Mouse (Mus musculus) hindlimb bud, embryonic 11.5 days (tissue): Measurements from ENCODE around the gene Eef2k.
"Not testable (repeated sequence)": the region's sequence is repeated elsewhere in the genome, so short reads cannot be mapped to it uniquely, and the experiment has no call there.

Experiments used
- DNase-seq: peaks from one replicate; pipeline ENCODE4 v3.0.0-alpha.2; 2012; ENCODE audit warnings: low read depth, low spot score; ENCODE audit errors: extremely low spot score

Eef2k gene

DNA sequence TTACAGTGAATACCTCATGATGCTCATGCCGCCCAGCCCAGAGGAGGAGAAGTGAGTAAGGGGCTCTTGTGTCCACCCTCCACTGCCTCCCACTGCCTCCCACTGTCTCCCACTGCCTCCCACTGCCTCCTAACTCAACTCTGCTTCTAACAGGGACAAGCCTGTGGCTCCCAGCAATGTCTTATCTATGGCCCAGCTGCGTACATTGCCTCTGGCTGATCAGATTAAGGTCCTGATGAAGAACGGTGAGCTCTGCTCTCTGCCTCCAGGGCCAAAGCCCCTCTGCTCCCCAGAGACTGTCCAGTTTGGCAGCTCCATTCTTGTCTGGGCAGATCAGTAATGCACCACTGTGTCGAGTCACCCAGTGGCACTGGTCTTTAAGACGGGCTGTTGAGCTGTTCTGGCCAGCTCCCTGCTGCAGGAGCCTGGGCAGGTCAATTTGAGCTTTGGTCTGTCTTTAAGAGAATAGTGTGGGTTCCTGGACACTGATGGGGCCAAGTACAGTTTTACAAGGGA lies 91.1 kb downstream of the Eef2k start:
- DNase-seq, result no peak

DNA sequence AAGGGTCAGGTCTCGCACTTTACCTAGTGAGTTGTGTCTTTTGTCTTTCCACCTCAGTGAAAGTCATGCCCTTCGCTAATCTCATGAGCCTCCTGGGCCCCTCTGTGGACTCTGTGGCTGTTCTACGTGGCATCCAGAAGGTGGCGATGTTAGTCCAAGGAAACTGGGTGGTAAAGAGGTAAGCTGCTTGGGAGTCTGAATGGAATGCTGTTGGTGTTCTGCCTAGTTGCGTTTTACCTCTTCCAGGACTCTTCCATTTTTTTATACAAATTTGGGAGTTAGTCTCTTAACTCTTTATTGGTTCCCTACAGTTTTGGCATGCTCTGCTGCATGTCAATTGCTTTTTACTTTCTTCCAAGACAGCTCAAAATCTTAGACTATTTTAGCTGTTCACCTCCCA lies 92.1 kb downstream of the Eef2k start:
- peak; percentile 42 for DNase-seq

DNA sequence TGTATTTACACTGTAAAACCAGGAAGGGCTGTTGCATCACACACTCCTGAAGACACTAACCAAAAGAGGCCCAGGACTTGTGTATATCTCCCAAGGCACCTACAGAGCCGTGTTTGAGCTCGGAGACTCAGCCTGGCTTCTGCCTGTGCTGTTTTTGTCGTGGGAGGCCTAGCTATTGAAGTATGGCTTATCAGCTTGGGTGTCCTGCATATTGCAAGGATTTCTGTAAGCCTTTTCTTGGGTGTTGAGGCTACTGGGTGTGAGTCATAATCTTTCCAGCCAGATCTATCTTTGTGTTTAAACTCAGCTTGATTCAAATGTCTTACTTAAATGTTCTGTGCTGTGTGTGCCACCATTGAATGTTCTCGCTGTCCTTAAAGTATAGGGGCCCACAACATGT lies 93.9 kb downstream of the Eef2k start:
- DNase-seq, result no peak

DNA sequence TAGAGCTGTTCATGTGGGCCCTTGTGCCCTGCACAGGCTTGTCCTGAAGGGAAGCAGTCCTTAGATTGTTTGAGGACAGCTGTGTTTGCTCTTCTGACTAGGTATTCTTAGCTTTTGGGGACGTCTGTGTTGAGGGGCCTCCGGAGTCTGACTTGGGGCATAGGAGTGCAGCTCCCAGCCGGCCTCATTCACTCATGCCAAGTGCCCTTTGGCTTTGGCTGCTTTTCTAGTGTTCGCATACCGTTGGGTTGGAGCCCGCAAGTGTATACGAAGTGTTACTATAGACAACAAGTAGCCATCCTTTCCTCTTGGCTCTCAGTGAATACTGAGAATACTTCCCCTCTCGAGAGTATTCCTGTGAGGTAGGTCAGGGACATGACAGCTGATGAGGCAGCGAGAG lies 95.6 kb downstream of the Eef2k start:
- no peak for DNase-seq

DNA sequence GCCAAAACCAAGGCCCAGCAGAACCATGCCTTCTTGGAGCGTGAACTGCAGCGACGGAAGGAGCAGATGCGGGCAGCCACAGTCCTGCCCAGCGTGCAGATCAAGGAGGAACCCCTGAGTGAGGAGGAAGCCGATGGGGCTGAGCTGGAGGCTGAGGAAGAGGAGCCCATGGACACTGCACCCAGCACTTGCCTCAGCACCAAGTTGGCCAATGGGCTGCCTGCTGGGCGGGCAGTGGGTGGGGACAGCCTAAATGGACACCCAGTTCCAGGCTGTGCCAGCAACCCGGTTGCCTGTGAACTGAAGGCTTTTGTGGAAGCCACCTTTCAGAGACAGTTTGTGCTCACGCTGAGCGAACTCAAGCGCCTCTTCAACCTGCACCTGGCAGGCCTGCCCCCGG lies 97.7 kb downstream of the Eef2k start:
- DNase-seq, result no peak

DNA sequence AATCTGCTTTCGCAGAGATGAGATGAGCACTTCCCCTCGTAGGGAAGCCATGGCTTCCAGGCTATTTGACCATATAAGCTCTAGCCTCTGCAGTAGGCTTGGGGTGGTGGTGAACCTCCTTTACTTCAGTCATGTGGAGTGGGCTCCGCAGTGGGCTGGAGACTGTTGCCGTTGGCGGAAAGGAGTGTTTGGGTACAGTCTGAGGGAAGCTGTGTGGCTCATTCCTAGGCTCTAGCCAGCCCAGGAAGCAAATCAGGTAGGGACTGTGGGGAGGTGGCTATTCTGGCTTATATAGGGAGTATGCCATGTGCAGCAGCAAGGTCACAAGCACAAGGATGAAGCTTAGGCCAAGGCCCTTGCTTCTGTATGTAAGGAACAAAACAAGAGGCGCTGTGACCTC lies 98.6 kb downstream of the Eef2k start:
- DNase-seq, result no peak

DNA sequence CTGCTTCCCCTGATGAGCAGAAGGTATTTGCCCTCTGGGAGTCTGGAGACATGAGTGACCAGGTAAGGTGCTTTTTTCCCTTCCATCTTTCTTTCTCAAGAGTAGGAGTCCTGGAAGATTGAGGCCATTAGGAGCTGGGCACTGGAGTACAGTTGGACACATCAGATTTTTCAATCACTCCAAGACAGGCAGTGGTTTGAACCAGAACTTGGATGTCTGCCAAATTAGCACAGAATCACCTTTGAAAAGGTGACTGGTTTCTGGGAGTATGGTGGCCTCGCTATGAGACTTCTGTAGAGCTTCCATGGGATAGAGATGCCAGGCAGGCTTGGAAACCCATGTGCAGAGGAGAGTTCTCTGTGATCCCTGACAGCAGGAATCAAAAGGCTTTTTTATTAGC lies 99.9 kb downstream of the Eef2k start:
- no peak for DNase-seq

DNA sequence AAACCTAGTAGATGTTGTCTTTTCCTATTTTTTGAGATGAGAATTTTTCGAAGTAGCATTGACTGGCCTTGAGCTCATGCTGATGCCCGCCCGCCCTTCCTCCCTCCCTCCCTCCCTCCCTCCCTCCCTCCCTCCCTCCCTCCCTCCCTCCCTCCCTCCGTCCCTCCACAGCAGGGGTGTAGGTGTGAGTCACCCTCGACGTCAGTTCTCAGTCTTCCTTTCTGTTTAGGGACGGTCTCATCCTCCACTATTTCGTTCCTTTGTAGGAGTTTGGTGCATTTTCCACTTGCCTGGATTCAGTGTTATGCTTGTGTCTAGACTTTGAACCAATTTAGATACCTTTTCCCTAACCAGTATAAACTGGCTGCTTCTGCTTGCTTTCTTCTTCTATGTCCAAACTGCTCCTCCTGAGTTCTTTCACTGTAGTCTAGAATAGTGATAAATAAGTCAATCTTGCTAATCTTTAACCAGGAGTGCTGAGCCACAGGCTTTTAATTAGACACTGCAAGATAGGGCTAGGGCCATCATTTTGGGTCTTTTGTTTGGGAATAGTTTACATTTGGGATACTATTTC lies 101.4 kb downstream of the Eef2k start:
- no peak for DNase-seq

DNA sequence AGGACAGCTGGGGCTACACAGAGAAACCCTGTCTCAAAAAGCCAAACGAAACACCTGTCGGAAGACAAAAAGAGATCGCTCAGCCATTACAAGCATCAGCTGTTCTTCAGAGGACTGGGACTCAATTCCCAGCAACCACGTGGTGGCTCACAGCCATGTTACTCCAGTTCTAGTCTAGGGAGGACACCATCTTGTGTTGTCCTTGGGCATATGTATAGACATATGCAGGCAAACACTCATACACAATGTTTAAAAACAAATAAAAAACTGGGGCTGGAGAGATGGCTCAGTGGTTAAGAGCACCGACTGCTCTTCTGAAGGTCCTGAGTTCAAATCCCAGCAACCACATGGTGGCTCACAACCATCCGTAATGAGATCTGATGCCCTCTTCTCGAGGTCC lies 111.0 kb downstream of the Eef2k start:
- DNase-seq, result not testable (repeated sequence)
